Mouse (Mus musculus) forebrain, embryonic 13.5 days (tissue): ENCODE results near the gene Pdxp. TPM values are rescaled to one million over a fixed set of nuclear protein-coding genes. Genes with fewer than 3 reads are reported as not detected.

Experiments used
- ATAC-seq: fragments of 200-750 bp; cut with Nextera tagmentation; 2 replicates; pipeline ENCODE4 v1.8.0; 2017
- H3K27ac ChIP-seq: fragments of 300-500 bp; sonication (generic); 2 replicates; pipeline ENCODE4 v1.5.1; 2015; ENCODE audit warnings: inconsistent platforms, mild to moderate bottlenecking, moderate library complexity
- H3K27me3 ChIP-seq: fragments of 300-500 bp; sonication (generic); 2 replicates; pipeline ENCODE4 v1.6.1; 2015; ENCODE audit warnings: mild to moderate bottlenecking, inconsistent platforms
- H3K36me3 ChIP-seq: fragments of 300-500 bp; sonication (generic); 2 replicates; pipeline ENCODE4 v1.6.1; 2015; ENCODE audit warnings: mild to moderate bottlenecking, inconsistent platforms; ENCODE audit not compliant: poor library complexity, severe bottlenecking
- H3K4me1 ChIP-seq: fragments of 300-500 bp; sonication (generic); 2 replicates; pipeline ENCODE4 v1.6.1; 2015; ENCODE audit warnings: inconsistent platforms
- H3K4me2 ChIP-seq: fragments of 300-500 bp; sonication (generic); 2 replicates; pipeline ENCODE4 v1.6.1; 2015; ENCODE audit warnings: inconsistent platforms, mild to moderate bottlenecking, moderate library complexity
- H3K4me3 ChIP-seq: fragments of 300-500 bp; sonication (generic); 2 replicates; pipeline ENCODE4 v1.5.1; 2015; ENCODE audit warnings: mild to moderate bottlenecking, inconsistent platforms
- H3K9ac ChIP-seq: fragments of 300-500 bp; sonication (generic); 2 replicates; pipeline ENCODE4 v1.6.1; 2015; ENCODE audit warnings: mild to moderate bottlenecking, inconsistent platforms
- H3K9me3 ChIP-seq: fragments of 300-500 bp; sonication (generic); replicated peaks from 2 replicates; pipeline ENCODE4 v1.6.1; 2016; ENCODE audit warnings: inconsistent platforms
- WGBS: fragments of 180-500 bp; shearing (Covaris S2); methylation state at CpG from one replicate; pipeline ENCODE4 v1.1.7; 2015; 5-methylcytosine and 5-hydroxymethylcytosine counted together
- polyA plus RNA-seq: library from polyadenylated mRNA; unstranded; fragments of >200 nt; fragmentation: Nextera tagmentation; extraction: Ambion mirVana; gene quantifications from 2 replicates; pipeline ENCODE4 v1.2.1, GENCODE M21; 2015

Pdxp gene
- polyA plus RNA-seq, 1 experiment from 2014 or later = 54.4 TPM

DNA sequence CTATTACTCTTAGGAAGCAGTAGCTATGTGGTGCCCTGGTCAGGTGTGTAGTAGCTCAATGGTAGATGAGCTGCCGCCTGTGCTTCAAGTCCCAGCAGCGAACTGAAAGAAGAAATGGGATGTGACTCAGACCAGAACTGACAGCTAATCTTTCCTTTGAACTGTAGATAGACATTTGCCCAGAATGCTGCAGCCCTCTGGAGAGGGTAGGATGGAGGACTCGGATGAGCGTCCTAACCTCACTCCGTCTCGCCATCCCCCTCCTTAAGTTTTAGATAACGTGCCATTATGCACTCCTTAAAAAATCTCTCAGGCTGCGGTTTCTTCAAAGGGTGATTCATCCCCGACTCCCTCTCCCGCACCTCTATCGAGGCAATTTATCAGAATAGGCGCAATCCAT, 6.2 kb downstream of the Pdxp start:
- H3K4me1 ChIP-seq = peaks cover 25% of the 10 kb centered on the region
- no peak overlapping the region for H3K4me2 ChIP-seq
- H3K9me3 ChIP-seq = no peaks in the 10 kb centered on the region
- no peak overlapping the region for H3K27ac ChIP-seq
- no peak overlapping the region for H3K4me3 ChIP-seq
- H3K36me3 ChIP-seq = peaks cover 19% of the 10 kb centered on the region
- ATAC-seq = no peak
- 89% methylated on average over 12 of the region's 12 CpGs for WGBS
- no peaks in the 10 kb centered on the region for H3K27me3 ChIP-seq
- no peak overlapping the region for H3K9ac ChIP-seq

DNA sequence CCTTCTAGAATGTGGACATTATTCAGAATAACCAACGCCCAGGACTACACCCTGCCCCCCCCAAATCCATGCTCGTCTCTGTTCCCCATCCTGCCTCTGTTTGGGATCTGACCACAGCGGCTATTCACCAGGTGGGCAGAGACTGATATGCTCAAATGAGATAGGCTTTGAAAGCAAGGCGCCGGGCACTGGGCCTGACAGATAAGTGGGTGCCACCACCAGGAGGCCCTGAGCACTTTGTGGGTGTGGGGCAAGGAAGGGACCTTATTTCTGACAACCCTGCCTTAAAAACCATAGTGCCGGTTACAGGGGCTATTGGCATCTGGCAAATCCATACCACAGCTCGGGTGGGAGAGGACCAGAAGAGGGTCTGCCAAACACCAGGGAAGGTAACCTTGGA, 9.0 kb downstream of the Pdxp start:
- no peaks in the 10 kb centered on the region for H3K9me3 ChIP-seq
- H3K4me2 ChIP-seq = no peak overlapping the region
- H3K9ac ChIP-seq = no peak overlapping the region
- H3K27ac ChIP-seq = no peak overlapping the region
- H3K36me3 ChIP-seq = peaks cover 18% of the 10 kb centered on the region
- no peak overlapping the region for H3K4me3 ChIP-seq
- WGBS = 91% methylated on average over 7 of the region's 7 CpGs
- peaks cover 24% of the 10 kb centered on the region for H3K4me1 ChIP-seq
- no peak for ATAC-seq
- peaks cover 11% of the 10 kb centered on the region for H3K27me3 ChIP-seq

DNA sequence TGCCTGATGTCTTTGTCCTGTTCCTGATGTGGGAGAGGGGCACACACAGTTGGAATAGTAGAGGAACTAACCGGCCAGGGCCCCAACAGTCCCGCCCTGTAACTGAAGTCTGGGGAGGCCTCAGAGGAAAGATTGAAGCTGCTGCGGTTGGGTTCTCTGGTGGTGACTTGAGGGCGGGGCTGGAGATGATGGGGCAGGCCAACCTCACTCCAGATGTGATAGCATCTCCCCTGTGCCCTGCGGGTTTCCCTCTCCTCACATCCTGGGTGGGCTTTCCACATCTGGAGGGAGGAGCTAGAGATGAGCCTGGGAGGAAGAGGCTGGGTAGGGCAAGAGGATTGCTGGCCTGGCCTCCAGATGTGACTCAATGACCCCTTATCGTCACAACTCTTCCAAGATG, 9.9 kb downstream of the Pdxp start:
- Histone ChIP-seq H3K27me3 (peaks cover 11% of the 10 kb centered on the region), H3K4me3 (no peak overlapping the region), H3K4me1 (peaks cover 32% of the 10 kb centered on the region), H3K36me3 (peaks cover 11% of the 10 kb centered on the region), H3K4me2 (no peak overlapping the region), H3K9ac (no peak overlapping the region), H3K9me3 (no peaks in the 10 kb centered on the region), H3K27ac (no peak overlapping the region)
- 84% methylated on average over 6 of the region's 6 CpGs for WGBS
- ATAC-seq = no peak

DNA sequence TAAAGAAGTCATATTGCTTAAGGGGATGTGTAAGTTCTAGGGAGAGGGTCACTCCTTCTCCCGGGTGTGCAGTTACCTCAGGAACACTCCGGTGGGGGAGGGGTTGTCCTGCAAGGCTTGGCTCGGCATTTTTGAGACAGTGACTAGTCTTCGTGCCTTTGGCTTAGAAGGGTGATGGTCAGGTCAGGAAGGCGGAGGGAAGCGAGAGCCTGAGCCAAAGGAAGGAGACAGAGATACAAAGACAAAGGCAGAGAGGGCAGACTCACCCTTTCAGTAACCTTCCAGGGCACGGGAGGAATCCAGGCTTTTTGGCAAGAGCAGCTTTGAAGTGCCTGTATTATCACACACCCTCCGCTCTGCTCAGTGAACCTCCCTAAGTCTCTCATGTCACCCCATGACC, 11.4 kb downstream of the Pdxp start:
- H3K4me1 ChIP-seq = peaks cover 32% of the 10 kb centered on the region
- no peak overlapping the region for H3K4me2 ChIP-seq
- H3K4me3 ChIP-seq = no peak overlapping the region
- no peak for ATAC-seq
- 45% methylated on average over 8 of the region's 8 CpGs for WGBS
- peaks cover 11% of the 10 kb centered on the region for H3K27me3 ChIP-seq
- H3K9me3 ChIP-seq = no peaks in the 10 kb centered on the region
- H3K9ac ChIP-seq = no peak overlapping the region
- H3K36me3 ChIP-seq = no peaks in the 10 kb centered on the region
- H3K27ac ChIP-seq = no peak overlapping the region

DNA sequence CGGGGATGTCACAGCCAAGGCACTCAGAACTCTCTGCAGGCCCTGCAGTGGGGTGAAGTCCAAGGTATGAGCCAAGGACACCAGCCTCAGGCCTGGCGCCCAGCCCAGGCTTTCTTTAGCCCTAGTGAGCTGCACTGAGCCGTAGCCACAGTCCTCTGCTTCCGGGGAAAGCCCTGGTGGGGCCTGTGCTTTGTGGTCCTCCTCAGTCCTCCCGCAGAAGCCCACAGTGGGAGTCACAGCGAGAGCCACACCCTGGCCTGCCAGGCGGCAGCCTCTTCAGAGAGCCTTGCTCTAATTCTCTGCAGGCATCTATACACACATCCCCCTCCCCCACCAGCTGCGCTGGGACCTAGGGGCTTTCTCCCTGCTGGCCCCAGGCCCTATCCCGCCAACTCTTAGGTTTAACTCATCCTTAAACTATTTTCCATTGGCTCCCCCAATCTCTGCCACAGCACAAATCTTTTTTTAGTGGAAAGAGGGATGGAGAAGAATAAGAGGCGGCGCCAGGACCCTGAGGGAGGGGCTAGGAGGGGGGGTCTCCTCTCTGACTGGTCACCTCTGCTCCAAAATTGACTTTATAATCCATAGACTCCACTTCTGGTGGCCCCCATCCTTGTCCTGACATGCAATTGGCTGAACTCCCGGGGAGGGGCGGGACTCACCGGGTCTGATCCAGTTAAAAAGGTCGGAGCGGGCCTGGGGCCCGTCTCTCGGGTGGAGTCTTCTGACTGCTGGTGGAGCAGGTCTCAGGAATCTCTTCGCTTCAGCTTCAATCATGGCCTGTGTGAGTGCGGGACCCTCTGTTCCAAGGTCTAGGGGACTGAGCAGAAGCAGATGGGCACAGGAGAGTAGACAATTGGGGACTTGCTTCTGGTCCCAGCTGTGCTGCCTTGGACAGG, 12.6 kb downstream of the Pdxp start, which contains the start of gene Lgals1:
Lgals1 (plus strand) TSS at position 705 of the 899 bp plus-strand sequence.
- 6% methylated on average over 20 of the region's 20 CpGs for WGBS
- H3K4me2 ChIP-seq = peak within 1 kb of the TSS; percentile 64
- H3K36me3 ChIP-seq = no peaks in the 10 kb centered on the region
- peak; percentile 55 for ATAC-seq
- peak within 1 kb of the TSS; percentile 30 for H3K4me3 ChIP-seq
- peak within 1 kb of the TSS; percentile 41 for H3K27ac ChIP-seq
- no peaks in the 10 kb centered on the region for H3K9me3 ChIP-seq
- H3K4me1 ChIP-seq = peaks cover 32% of the 10 kb centered on the region
- H3K9ac ChIP-seq = peak within 1 kb of the TSS; percentile 46
- H3K27me3 ChIP-seq = peaks cover 11% of the 10 kb centered on the region

DNA sequence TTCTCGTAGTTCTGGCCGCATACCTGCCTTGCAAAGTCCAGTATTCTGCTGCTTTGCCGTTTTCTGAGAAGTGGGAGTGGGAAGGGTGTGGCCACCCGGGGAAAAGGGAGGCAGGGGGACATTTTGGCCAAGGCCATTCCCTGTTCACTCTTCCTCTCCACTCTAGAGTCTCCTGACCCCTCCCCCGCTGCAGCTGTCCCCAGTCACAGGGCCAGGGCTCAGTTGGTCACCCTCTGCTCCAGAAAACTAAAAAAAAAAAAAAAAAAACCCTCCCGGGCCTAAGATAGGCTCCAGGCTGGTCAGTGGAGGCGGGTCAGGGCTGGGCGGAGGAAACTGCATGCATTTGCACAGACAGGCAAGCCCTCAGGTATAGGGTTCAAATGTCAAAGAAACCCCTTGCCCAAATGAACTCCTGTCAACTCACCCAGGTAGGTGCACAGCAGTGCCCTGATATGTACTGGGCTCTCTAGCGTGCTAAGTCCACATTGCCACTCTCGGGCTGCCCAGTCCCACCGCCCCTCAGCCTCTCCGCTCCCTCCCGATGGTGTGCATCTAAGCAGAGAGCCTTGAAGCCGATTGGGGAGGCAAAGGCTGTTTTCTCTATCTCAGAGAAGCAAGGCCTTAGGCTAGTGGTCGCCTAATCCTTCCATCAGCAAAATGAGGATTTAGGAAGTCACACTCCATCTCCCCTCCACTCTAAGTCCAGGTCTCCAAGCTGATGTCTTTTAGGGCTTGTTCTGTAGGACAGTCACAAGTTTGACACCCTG, 13.5 kb downstream of the Pdxp start:
- Histone ChIP-seq H3K36me3 (no peaks in the 10 kb centered on the region), H3K9ac (peak overlapping the region; percentile 45; the same call in 1 of the 2 replicates)
- no peak for ATAC-seq

GRCm38 (mm10) chr15:78927788-78928457, 14.2 kb downstream of the Pdxp start:
- peak overlapping the region; percentile 64 for H3K4me2 ChIP-seq
- H3K36me3 ChIP-seq = no peaks in the 10 kb centered on the region
- H3K27me3 ChIP-seq = peaks cover 11% of the 10 kb centered on the region
- peak; percentile 54; the same call in 1 of the 2 replicates for ATAC-seq
- peak overlapping the region; percentile 45 for H3K9ac ChIP-seq
- H3K4me3 ChIP-seq = peak overlapping the region; percentile 30
- H3K27ac ChIP-seq = no peak overlapping the region
- WGBS = 2% methylated on average over 24 of the region's 35 CpGs
- H3K4me1 ChIP-seq = peaks cover 32% of the 10 kb centered on the region
- no peaks in the 10 kb centered on the region for H3K9me3 ChIP-seq

More for the DNA sequence above, 13.5 kb downstream of the Pdxp start:
- peaks cover 32% of the 10 kb centered on the region for H3K4me1 ChIP-seq
- no peaks in the 10 kb centered on the region for H3K9me3 ChIP-seq
- 25% methylated on average over 15 of the region's 15 CpGs for WGBS
- H3K4me3 ChIP-seq = peak overlapping the region; percentile 30
- H3K4me2 ChIP-seq = peak overlapping the region; percentile 64
- no peak overlapping the region for H3K27ac ChIP-seq
- peaks cover 11% of the 10 kb centered on the region for H3K27me3 ChIP-seq

DNA sequence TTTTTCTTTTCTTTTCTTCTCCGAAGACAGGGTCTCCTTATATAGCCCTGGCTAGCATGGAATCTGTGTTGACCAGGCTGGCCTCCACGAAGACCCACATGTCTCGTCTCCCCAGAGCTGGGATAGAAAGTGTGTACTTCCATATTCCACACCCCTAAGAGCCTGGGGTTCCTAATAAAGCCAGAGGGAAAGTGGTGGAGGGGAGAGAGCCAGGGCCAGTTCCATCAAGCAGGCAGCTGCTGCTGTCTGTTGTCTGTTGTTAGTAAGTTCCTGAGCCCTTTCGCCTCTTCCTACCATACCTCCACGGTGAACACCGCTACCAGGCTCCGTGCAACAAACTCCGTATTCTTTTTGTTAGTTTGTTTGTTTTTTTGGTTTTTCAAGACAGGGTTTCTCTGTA, 14.8 kb downstream of the Pdxp start:
- no peak overlapping the region for H3K27ac ChIP-seq
- H3K4me3 ChIP-seq = peak overlapping the region; percentile 30; the same call in 1 of the 2 replicates

DNA sequence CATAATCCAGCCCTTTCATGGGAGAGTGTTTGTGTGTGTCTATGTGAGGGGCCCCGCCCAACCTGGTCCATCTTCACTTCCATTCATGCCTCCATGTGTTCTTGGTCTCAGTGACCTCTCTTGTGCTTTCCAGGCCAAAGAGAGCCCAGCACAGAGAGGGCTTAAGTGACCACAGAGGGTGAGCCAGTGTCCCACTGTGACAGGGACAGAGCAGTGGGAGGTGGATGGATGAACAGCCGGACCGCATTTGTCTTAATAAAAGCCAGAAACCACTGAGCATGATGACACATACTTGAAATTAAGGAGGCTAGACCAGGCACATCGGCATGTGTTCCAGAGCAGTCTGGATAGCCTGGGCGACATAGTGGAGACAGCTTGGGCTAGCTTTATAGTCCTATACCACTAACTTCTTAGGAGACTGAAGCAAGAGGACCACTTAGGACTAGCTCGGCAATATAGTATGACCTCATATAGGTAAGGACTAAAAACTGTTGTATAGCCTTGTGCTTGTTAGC, 16.5 kb downstream of the Pdxp start:
- H3K9ac ChIP-seq = no peak overlapping the region
- H3K9me3 ChIP-seq = no peaks in the 10 kb centered on the region
- no peaks in the 10 kb centered on the region for H3K36me3 ChIP-seq
- peaks cover 14% of the 10 kb centered on the region for H3K27me3 ChIP-seq
- H3K4me3 ChIP-seq = no peak overlapping the region
- 97% methylated on average over 6 of the region's 6 CpGs for WGBS
- ATAC-seq = no peak
- H3K27ac ChIP-seq = no peak overlapping the region
- peaks cover 32% of the 10 kb centered on the region for H3K4me1 ChIP-seq
- no peak overlapping the region for H3K4me2 ChIP-seq

More for the DNA sequence above, 14.8 kb downstream of the Pdxp start:
- H3K4me2 ChIP-seq = peak overlapping the region; percentile 64
- no peak; the same call in 1 of the 2 replicates for ATAC-seq
- no peaks in the 10 kb centered on the region for H3K36me3 ChIP-seq
- H3K9ac ChIP-seq = 0 out of 2 replicates have a peak overlapping the region, but pooled peaks have one; percentile 45
- H3K27me3 ChIP-seq = peaks cover 14% of the 10 kb centered on the region
- WGBS = 55% methylated on average over 8 of the region's 8 CpGs
- peaks cover 32% of the 10 kb centered on the region for H3K4me1 ChIP-seq
- no peaks in the 10 kb centered on the region for H3K9me3 ChIP-seq

GRCm38 (mm10) chr15:78930801-78931426, 17.2 kb downstream of the Pdxp start:
- Histone ChIP-seq H3K27ac (no peak overlapping the region), H3K4me2 (no peak overlapping the region), H3K4me1 (peaks cover 33% of the 10 kb centered on the region), H3K4me3 (no peak overlapping the region), H3K36me3 (no peaks in the 10 kb centered on the region), H3K27me3 (peaks cover 14% of the 10 kb centered on the region), H3K9me3 (no peaks in the 10 kb centered on the region), H3K9ac (no peak overlapping the region)
- no peak for ATAC-seq
- 95% methylated on average over 7 of the region's 7 CpGs for WGBS

GRCm38 (mm10) chr15:78931577-78931976, 17.9 kb downstream of the Pdxp start:
- H3K27ac ChIP-seq = no peak overlapping the region
- H3K9me3 ChIP-seq = no peaks in the 10 kb centered on the region
- peaks cover 12% of the 10 kb centered on the region for H3K27me3 ChIP-seq
- no peak overlapping the region for H3K4me3 ChIP-seq
- no peaks in the 10 kb centered on the region for H3K36me3 ChIP-seq
- peaks cover 33% of the 10 kb centered on the region for H3K4me1 ChIP-seq
- H3K9ac ChIP-seq = no peak overlapping the region
- ATAC-seq = no peak
- no peak overlapping the region for H3K4me2 ChIP-seq
- WGBS = 20% methylated on average over 3 of the region's 3 CpGs
